Mouse (Mus musculus): ENCODE measurements at regions not wholly inside any gene's neighbourhood (a gene's known extent, or its start where the extent isn't known, plus 50 kb on each side); places are given as distances from the start of the nearest gene placed in this dataset.

DNA sequence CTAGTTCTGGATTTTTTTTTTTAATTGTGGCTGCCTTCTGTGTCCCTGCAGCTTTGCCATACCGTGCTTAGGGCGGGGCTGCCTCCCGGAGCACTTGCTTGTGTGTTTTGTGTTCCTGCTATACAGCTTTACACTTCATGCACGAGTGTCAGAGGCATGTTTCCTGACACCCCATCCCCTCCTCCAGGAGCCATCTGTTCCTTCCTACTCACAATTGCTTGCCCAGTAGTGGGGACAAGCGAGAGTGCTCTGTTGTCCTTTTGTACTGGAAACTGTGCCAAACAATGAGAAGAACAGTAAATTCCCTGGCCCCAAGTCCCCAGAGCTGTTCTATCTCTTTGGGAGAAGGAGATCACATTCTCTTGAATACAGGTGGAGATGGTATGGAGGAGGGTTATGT is 53.5 kb downstream of the Csf2 start:
- Histone ChIP-seq H3ac (ENCODE audit: control insufficient read depth, insufficient read length, low read depth) (no peak overlapping the region), H3K4me3 (ENCODE audit: insufficient read depth, poor library complexity, severe bottlenecking) (no peak overlapping the region), H3K79me2 (ENCODE audit: control insufficient read depth, insufficient read depth) (no peaks in the 10 kb centered on the region), H3K79me3 (ENCODE audit: low read depth) (no peaks in the 10 kb centered on the region), H3K27me3 (ENCODE audit: control insufficient read depth, insufficient read depth, insufficient read length) (no peaks in the 10 kb centered on the region), H3K36me3 (ENCODE audit: control insufficient read depth, insufficient read depth) (no peaks in the 10 kb centered on the region)
- TF ChIP-seq CTCF (IDR thresholded peaks at IDR 0.05; ENCODE audit: control insufficient read depth, insufficient read depth, insufficient read length) (no peak), USF1 (IDR thresholded peaks at IDR 0.05; ENCODE audit: low read depth) (no peak)

GRCm38 (mm10) chr11:54194733-54195132 is 54.7 kb downstream of the Csf2 start:
- Histone ChIP-seq H3K36me3 (ENCODE audit: control insufficient read depth, insufficient read depth) (no peaks in the 10 kb centered on the region), H3K4me3 (ENCODE audit: insufficient read depth, poor library complexity, severe bottlenecking) (no peak overlapping the region), H3ac (ENCODE audit: control insufficient read depth, insufficient read length, low read depth) (no peak overlapping the region), H3K79me3 (ENCODE audit: low read depth) (no peaks in the 10 kb centered on the region), H3K79me2 (ENCODE audit: control insufficient read depth, insufficient read depth) (no peaks in the 10 kb centered on the region), H3K27me3 (ENCODE audit: control insufficient read depth, insufficient read depth, insufficient read length) (no peaks in the 10 kb centered on the region)
- no peak for TF ChIP-seq CEBPB (IDR thresholded peaks at IDR 0.05; ENCODE audit: low read depth)

DNA sequence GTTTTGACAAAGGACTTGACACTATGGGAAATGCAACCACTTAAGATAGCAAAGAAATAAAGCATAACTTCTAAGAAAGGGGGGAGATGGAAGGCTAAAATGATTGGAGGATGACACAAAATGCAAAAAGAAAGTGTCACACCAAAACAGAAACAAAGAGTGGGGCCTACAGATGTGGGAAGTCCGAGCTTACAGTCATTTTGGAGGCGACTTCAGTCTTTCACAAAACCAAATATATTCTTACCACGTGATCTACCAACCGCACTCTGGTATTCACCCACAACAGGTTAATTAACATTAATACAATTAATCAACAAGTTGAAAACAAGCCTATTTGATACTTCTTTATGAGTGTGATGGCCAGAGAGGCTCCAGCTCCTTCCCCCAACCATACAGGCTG is 57.2 kb downstream of the Csf2 start:
- no peaks in the 10 kb centered on the region for H3K36me3 ChIP-seq (ENCODE audit: control insufficient read depth, insufficient read depth)
- no peaks in the 10 kb centered on the region for H3K27me3 ChIP-seq (ENCODE audit: control insufficient read depth, insufficient read depth, insufficient read length)
- TF ChIP-seq MYOD1 (IDR thresholded peaks at IDR 0.05; ENCODE audit: control insufficient read depth, insufficient read length, low read depth) = no peak
- no peak for TF ChIP-seq MAX (IDR thresholded peaks at IDR 0.05)
- TF ChIP-seq MYOG (IDR thresholded peaks at IDR 0.05; ENCODE audit: control insufficient read depth, extremely low read depth, insufficient read length) = no peak
- no peak for TF ChIP-seq CTCF (IDR thresholded peaks at IDR 0.05; ENCODE audit: control insufficient read depth, insufficient read depth, insufficient read length)
- no peak for TF ChIP-seq USF1 (IDR thresholded peaks at IDR 0.05; ENCODE audit: low read depth)
- TF ChIP-seq CEBPB (IDR thresholded peaks at IDR 0.05; ENCODE audit: low read depth) = no peak
- no peak for TF ChIP-seq FOSL1 (IDR thresholded peaks at IDR 0.05; ENCODE audit: insufficient read depth, low read length, poor library complexity, severe bottlenecking)
- no peak overlapping the region for H3ac ChIP-seq (ENCODE audit: control insufficient read depth, insufficient read length, low read depth)
- no peak overlapping the region for H3K4me3 ChIP-seq (ENCODE audit: insufficient read depth, poor library complexity, severe bottlenecking)
- no peaks in the 10 kb centered on the region for H3K79me2 ChIP-seq (ENCODE audit: control insufficient read depth, insufficient read depth)
- no peaks in the 10 kb centered on the region for H3K79me3 ChIP-seq (ENCODE audit: low read depth)

DNA sequence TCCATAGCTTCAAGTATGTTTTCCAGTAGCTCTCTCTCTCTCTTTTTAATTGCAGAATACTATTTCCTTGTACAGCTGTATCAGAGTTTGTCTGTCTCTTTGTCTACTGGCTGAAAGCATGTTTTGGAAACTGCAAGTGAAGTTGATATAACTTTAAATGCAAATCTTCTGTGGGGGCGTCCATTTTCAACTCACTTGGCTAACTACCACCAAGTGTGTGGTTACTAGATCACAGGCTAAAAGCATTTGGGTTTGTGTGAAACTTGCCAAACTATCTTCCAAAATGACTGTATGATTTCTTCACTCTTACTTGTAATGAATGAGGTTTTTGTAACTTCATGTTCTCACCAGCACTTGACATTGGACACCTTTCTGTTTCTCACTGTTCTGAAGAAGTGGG is 61.6 kb downstream of the Csf2 start:
- Histone ChIP-seq H3K4me3 (ENCODE audit: insufficient read depth, poor library complexity, severe bottlenecking) (no peak overlapping the region), H3K79me3 (ENCODE audit: low read depth) (no peaks in the 10 kb centered on the region), H3ac (ENCODE audit: control insufficient read depth, insufficient read length, low read depth) (no peak overlapping the region), H3K36me3 (ENCODE audit: control insufficient read depth, insufficient read depth) (no peaks in the 10 kb centered on the region), H3K79me2 (ENCODE audit: control insufficient read depth, insufficient read depth) (no peaks in the 10 kb centered on the region), H3K27me3 (ENCODE audit: control insufficient read depth, insufficient read depth, insufficient read length) (no peaks in the 10 kb centered on the region)
- TF ChIP-seq FOSL1 (IDR thresholded peaks at IDR 0.05; ENCODE audit: insufficient read depth, low read length, poor library complexity, severe bottlenecking) = no peak
- TF ChIP-seq CEBPB (IDR thresholded peaks at IDR 0.05; ENCODE audit: low read depth) = no peak
- TF ChIP-seq CTCF (IDR thresholded peaks at IDR 0.05; ENCODE audit: control insufficient read depth, insufficient read depth, insufficient read length) = no peak
- no peak for TF ChIP-seq MYOG (IDR thresholded peaks at IDR 0.05; ENCODE audit: control insufficient read depth, extremely low read depth, insufficient read length)
- no peak for TF ChIP-seq MYOD1 (IDR thresholded peaks at IDR 0.05; ENCODE audit: control insufficient read depth, insufficient read length, low read depth)
- TF ChIP-seq MAX (IDR thresholded peaks at IDR 0.05) = no peak
- TF ChIP-seq USF1 (IDR thresholded peaks at IDR 0.05; ENCODE audit: low read depth) = no peak

- Histone ChIP-seq H3K27me3 (ENCODE audit: control insufficient read depth, insufficient read depth, insufficient read length) (no peaks in the 10 kb centered on the region), H3K4me3 (ENCODE audit: insufficient read depth, poor library complexity, severe bottlenecking) (no peak overlapping the region), H3K79me2 (ENCODE audit: control insufficient read depth, insufficient read depth) (no peaks in the 10 kb centered on the region), H3ac (ENCODE audit: control insufficient read depth, insufficient read length, low read depth) (no peak overlapping the region), H3K79me3 (ENCODE audit: low read depth) (no peaks in the 10 kb centered on the region), H3K36me3 (ENCODE audit: control insufficient read depth, insufficient read depth) (no peaks in the 10 kb centered on the region)
- no peak for TF ChIP-seq FOSL1 (IDR thresholded peaks at IDR 0.05; ENCODE audit: insufficient read depth, low read length, poor library complexity, severe bottlenecking)
These were observed 62.1 kb downstream of the Csf2 start for GRCm38 (mm10) chr11:54187377-54187776.

GRCm38 (mm10) chr11:54185710-54186325 is 63.6 kb downstream of the Csf2 start:
- Histone ChIP-seq H3ac (ENCODE audit: control insufficient read depth, insufficient read length, low read depth) (no peak overlapping the region), H3K79me3 (ENCODE audit: low read depth) (no peaks in the 10 kb centered on the region), H3K36me3 (ENCODE audit: control insufficient read depth, insufficient read depth) (no peaks in the 10 kb centered on the region), H3K27me3 (ENCODE audit: control insufficient read depth, insufficient read depth, insufficient read length) (no peaks in the 10 kb centered on the region), H3K4me3 (ENCODE audit: insufficient read depth, poor library complexity, severe bottlenecking) (no peak overlapping the region), H3K79me2 (ENCODE audit: control insufficient read depth, insufficient read depth) (no peaks in the 10 kb centered on the region)
- no peak for TF ChIP-seq FOSL1 (IDR thresholded peaks at IDR 0.05; ENCODE audit: insufficient read depth, low read length, poor library complexity, severe bottlenecking)
- TF ChIP-seq CTCF (IDR thresholded peaks at IDR 0.05; ENCODE audit: control insufficient read depth, insufficient read depth, insufficient read length) = no peak
- no peak for TF ChIP-seq USF1 (IDR thresholded peaks at IDR 0.05; ENCODE audit: low read depth)
- no peak for TF ChIP-seq MAX (IDR thresholded peaks at IDR 0.05)
- no peak for TF ChIP-seq MYOD1 (IDR thresholded peaks at IDR 0.05; ENCODE audit: control insufficient read depth, insufficient read length, low read depth)
- no peak for TF ChIP-seq CEBPB (IDR thresholded peaks at IDR 0.05; ENCODE audit: low read depth)
- no peak for TF ChIP-seq MYOG (IDR thresholded peaks at IDR 0.05; ENCODE audit: control insufficient read depth, extremely low read depth, insufficient read length)

Data from C2C12 (cell line).